In the genomic region with DNA sequence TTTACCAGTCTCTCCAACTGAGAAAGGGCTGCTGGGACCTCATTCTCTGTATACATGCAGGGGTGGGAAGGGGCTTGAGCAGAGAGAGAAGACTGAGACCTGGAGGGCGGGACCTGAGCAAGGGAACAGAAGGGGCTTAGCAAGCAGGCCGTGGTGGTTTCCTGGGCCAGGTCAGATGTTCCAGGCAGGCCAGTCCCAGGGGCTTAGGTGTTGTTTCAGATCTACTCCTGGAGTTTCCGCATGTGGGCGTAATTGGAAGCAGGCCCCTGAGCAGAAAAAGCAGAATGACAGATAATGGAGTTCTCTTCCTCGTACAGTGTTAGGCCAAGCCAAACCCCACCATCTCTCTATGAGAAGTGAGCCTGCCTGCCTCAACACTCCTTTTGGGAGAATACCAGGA, we compare ENCODE assay signal across 12 mouse cellular contexts. TPM values are rescaled to one million over a fixed set of nuclear protein-coding genes. Genes with fewer than 3 reads are reported as not detected.
DNase-seq lines count a peak whose midpoint lies in the region; ATAC-seq lines count a peak whose summit lies in the region.
"Had no signal": no experiment of that assay in that cellular context is flagged by ENCODE, and none has a peak within 500 bp of the region (broad histone marks: within the 10 kb centered on the region; RNA-seq: fewer than 3 reads in every experiment).

No protein-coding gene starts in this region.

- H3K4me1 ChIP-seq in heart, embryonic 12.5 days (replicated peaks): peaks cover 25% of the 10 kb centered on the region

- no peak overlapping the region for H3K4me3 ChIP-seq in heart, embryonic 12.5 days
- H3K4me3 ChIP-seq: megakaryocyte, embryonic 14.5 days had no signal

- no peaks in the 10 kb centered on the region for H3K36me3 ChIP-seq in heart, embryonic 12.5 days

- H3K27me3 ChIP-seq in heart, embryonic 12.5 days (replicated peaks): peaks cover 9% of the 10 kb centered on the region

- ATAC-seq in heart, embryonic 12.5 days (ENCODE audit: insufficient number of reproducible peaks, low FRiP score): no peak
- ATAC-seq: liver, postnatal 0 days had no signal

- H3K9ac ChIP-seq in heart, embryonic 12.5 days: no peak overlapping the region
- H3K9ac ChIP-seq: liver, postnatal 0 days had no signal

- DNase-seq in heart, postnatal 36 days: no peak
- DNase-seq in 3T3-L1 (ENCODE audit: low read depth, low spot score) (peak; percentile 51), NIH3T3 (ENCODE audit: low read depth) (peak; percentile 43)
- DNase-seq in heart, postnatal 4 days: peak; percentile 41
- no peak for DNase-seq in frontal cortex, postnatal 25 days (ENCODE audit: low spot score in 2 of 2)
- DNase-seq in adrenal gland, postnatal 25 days: no peak
- DNase-seq in left cerebral cortex, postnatal 10 days (ENCODE audit: extremely low spot score in 1 of 2, low spot score in 2 of 2): no peak
- DNase-seq: adrenal gland, postnatal 10 days; cerebellum, postnatal 25 days; liver, postnatal 0 days had no signal

- intact Hi-C loops in heart, postnatal 36 days (cut with DNase I): no loop called here
- intact Hi-C loops in left cerebral cortex, postnatal 10 days (cut with DNase I): no loop called here

- H3K4me2 ChIP-seq in heart, embryonic 12.5 days: no peak overlapping the region

- 0 out of 2 replicates have a peak overlapping the region, but pooled peaks have one; percentile 34 for H3K27ac ChIP-seq in heart, embryonic 12.5 days (ENCODE audit: poor library complexity, severe bottlenecking)

- H3K9me3 ChIP-seq in heart, embryonic 12.5 days (replicated peaks): no peaks in the 10 kb centered on the region

- WGBS in heart, embryonic 12.5 days: 51% methylated on average over 5 of the region's 5 CpGs

RNA-seq across cellular contexts. Expression of a gene that starts 3.2 kb away (rescaled TPM):
- polyA plus RNA-seq in heart, embryonic 12.5 days (2016; fragmentation: Nextera tagmentation; extraction: Ambion mirVana): 6.8 and 8.4 TPM in 2 replicates
- 1 to 10 TPM; 4.5 to 4.6 TPM for total RNA-seq in heart, postnatal 36 days (2021)
- total RNA-seq in heart, postnatal 4 days (2021): 10 to 100 TPM; 18.3 to 18.5 TPM
- 9.3 and 10.6 TPM in 2 replicates for total RNA-seq in adrenal gland, postnatal 25 days (2021)
- 1 to 10 TPM; 3.8 to 3.9 TPM for total RNA-seq in left cerebral cortex, postnatal 10 days (2021)

RNA-seq across cellular contexts. Expression of a gene that starts 7.4 kb away (rescaled TPM):
- polyA plus RNA-seq in heart, embryonic 12.5 days (2016; fragmentation: Nextera tagmentation; extraction: Ambion mirVana): 1.2 and 1.3 TPM in 2 replicates
- 1 to 10 TPM; 1.6 to 1.8 TPM for total RNA-seq in heart, postnatal 36 days (2021)
- 1 to 10 TPM; 2.1 to 2.6 TPM for total RNA-seq in heart, postnatal 4 days (2021)
- 9.5 and 10.2 TPM in 2 replicates for total RNA-seq in adrenal gland, postnatal 25 days (2021)
- 1 to 10 TPM; 5.3 to 5.8 TPM for total RNA-seq in left cerebral cortex, postnatal 10 days (2021)

Comparison
In these comparisons a context has a peak if more than half of its experiments do, and no peak if none do; other contexts are left out.
1. DNase-seq: peak in 3T3-L1 (single experiment), NIH3T3 (single experiment) and heart, postnatal 4 days (single experiment); none in heart, postnatal 36 days (0 of 2), frontal cortex, postnatal 25 days (0 of 2), adrenal gland, postnatal 25 days (single experiment) and left cerebral cortex, postnatal 10 days (0 of 2).